Mouse (Mus musculus) ES-E14 (cell line): ENCODE data around the gene Fancl. TPM values are rescaled to one million over a fixed set of nuclear protein-coding genes. Genes with fewer than 3 reads are reported as not detected.

ENCODE experiments used
- DNase-seq: peaks from one replicate; pipeline ENCODE4 v3.0.0-alpha.2; 2013; ENCODE audit warnings: low read depth, low spot score
- H3K27ac ChIP-seq: 2 replicates; pipeline ENCODE4 v1.5.1; 2012; ENCODE audit warnings: low read depth, mild to moderate bottlenecking, low read length, moderate library complexity, mixed read lengths; ENCODE audit not compliant: poor library complexity, insufficient read depth, severe bottlenecking
- H3K36me3 ChIP-seq: 2 replicates; pipeline ENCODE4 v1.6.1; 2012; ENCODE audit warnings: mild to moderate bottlenecking, low read length, moderate library complexity, mixed read lengths; ENCODE audit not compliant: control insufficient read depth, poor library complexity, insufficient read depth, severe bottlenecking
- H3K4me1 ChIP-seq, 2 experiments: fragments of 150-350 bp in 1 of 2; sonication (generic) in 1 of 2; 2 replicates each; pipeline ENCODE4 v1.6.1; 2012; ENCODE audit warnings: low read length in 2 of 2, mild to moderate bottlenecking in 1 of 2, mixed read lengths in 1 of 2; ENCODE audit not compliant: control insufficient read depth in 2 of 2, insufficient read depth in 2 of 2, poor library complexity in 1 of 2
- H3K4me3 ChIP-seq, 2 experiments: fragments of 150-350 bp in 1 of 2; sonication (generic) in 1 of 2; 2 replicates each; pipeline ENCODE4 v1.5.1; 2012; ENCODE audit warnings: low read length in 2 of 2, low read depth in 1 of 2, mild to moderate bottlenecking in 1 of 2, mixed read lengths in 1 of 2; ENCODE audit not compliant: insufficient read depth in 1 of 2, poor library complexity in 1 of 2, severe bottlenecking in 1 of 2
- H3K9ac ChIP-seq: 2 replicates; pipeline ENCODE4 v1.6.1; 2012; ENCODE audit warnings: low read depth, mild to moderate bottlenecking, low read length, mixed read lengths; ENCODE audit not compliant: poor library complexity, insufficient read depth, severe bottlenecking
- H3K9me3 ChIP-seq: fragments of 150-350 bp; sonication (generic); 2 replicates; pipeline ENCODE4 v1.6.1; 2012; ENCODE audit warnings: low read depth, mild to moderate bottlenecking, low read length; ENCODE audit not compliant: control insufficient read depth, insufficient read depth
- CHD2 ChIP-seq: IDR thresholded peaks from 2 replicates; pipeline ENCODE4 v1.6.1; 2014; ENCODE audit warnings: mild to moderate bottlenecking, low read depth, low read length, inconsistent platforms
- HCFC1 ChIP-seq: IDR thresholded peaks from 2 replicates; pipeline ENCODE4 v1.6.1; 2012; ENCODE audit warnings: low read length, inconsistent platforms, borderline replicate concordance; ENCODE audit not compliant: insufficient read depth
- MAFK ChIP-seq: IDR thresholded peaks from 2 replicates; pipeline ENCODE4 v1.6.1; 2014; ENCODE audit warnings: mild to moderate bottlenecking, low read depth, low read length, inconsistent platforms; ENCODE audit not compliant: insufficient read depth
- ZC3H11A ChIP-seq: IDR thresholded peaks from 2 replicates; pipeline ENCODE4 v1.6.1; 2012; ENCODE audit warnings: low read depth, mild to moderate bottlenecking, inconsistent platforms, low read length, borderline replicate concordance
- ZNF384 ChIP-seq: IDR thresholded peaks from 2 replicates; pipeline ENCODE4 v1.6.1; 2012; ENCODE audit warnings: low read depth, low read length, inconsistent platforms
- in situ Hi-C, 2 experiments: fragments of 600-800 bp; cut with MboI; formaldehyde crosslinking; loops; one replicate each; pipeline ENCODE4 v1.15.1; 2025; ENCODE audit warnings: low sequenced_read_pairs in 2 of 2, inconsistent platforms in 1 of 2; ENCODE audit not compliant: unreplicated experiment in 2 of 2
- total RNA-seq: library from RNA; depleted of rRNA; stranded (reverse); fragments of 300-350 nt; gene quantifications from 2 replicates; pipeline ENCODE4 v1.2.3, GENCODE M21; 2012

The Fancl gene
- total RNA-seq, 1 experiment, result 23.0 TPM

- in situ Hi-C loops, result no loop called here
- DNase-seq, result no peak
- Histone ChIP-seq H3K9ac (no peak overlapping the region), H3K9me3 (no peaks in the 10 kb centered on the region), H3K4me1 (no peaks in the 10 kb centered on the region), H3K36me3 (no peaks in the 10 kb centered on the region), H3K27ac (no peak overlapping the region), H3K4me3 (no peak overlapping the region)
- TF ChIP-seq ZNF384 (no peak), HCFC1 (no peak), ZC3H11A (no peak), MAFK (no peak), CHD2 (no peak)
Measured at GRCm38 (mm10) chr11:26412972-26413371, 27.0 kb downstream of the Fancl start.

- no peak for DNase-seq
- TF ChIP-seq CHD2 (no peak), HCFC1 (no peak), MAFK (no peak), ZNF384 (no peak), ZC3H11A (no peak)
- no peak overlapping the region for H3K27ac ChIP-seq
- H3K4me1 ChIP-seq, result no peaks in the 10 kb centered on the region
- H3K9ac ChIP-seq, result no peak overlapping the region
- no peaks in the 10 kb centered on the region for H3K9me3 ChIP-seq
- no peaks in the 10 kb centered on the region for H3K36me3 ChIP-seq
- in situ Hi-C loops, result no loop called here
- no peak overlapping the region for H3K4me3 ChIP-seq
Measured at GRCm38 (mm10) chr11:26421472-26421871, 35.5 kb downstream of the Fancl start.

- no peak overlapping the region for H3K4me3 ChIP-seq
- no peak overlapping the region for H3K9ac ChIP-seq
- no peaks in the 10 kb centered on the region for H3K4me1 ChIP-seq
- no peak overlapping the region for H3K27ac ChIP-seq
- in situ Hi-C loops, result no loop called here
- H3K9me3 ChIP-seq, result no peaks in the 10 kb centered on the region
- DNase-seq, result no peak
- H3K36me3 ChIP-seq, result no peaks in the 10 kb centered on the region
- no peak for TF ChIP-seq CHD2
- no peak for TF ChIP-seq ZC3H11A
- no peak for TF ChIP-seq HCFC1
- no peak for TF ChIP-seq ZNF384
- no peak for TF ChIP-seq MAFK
Measured at GRCm38 (mm10) chr11:26434229-26434628, 48.3 kb downstream of the Fancl start.

- in situ Hi-C loops, result no loop called here
- Histone ChIP-seq H3K36me3 (no peaks in the 10 kb centered on the region), H3K4me3 (0 out of 4 replicates have a peak overlapping the region, but pooled peaks of 1 of the 2 experiments have one; percentile 21), H3K9me3 (no peaks in the 10 kb centered on the region), H3K4me1 (no peaks in the 10 kb centered on the region), H3K9ac (no peak overlapping the region), H3K27ac (no peak overlapping the region)
- DNase-seq, result no peak
- TF ChIP-seq CHD2 (no peak), ZNF384 (no peak), MAFK (no peak), HCFC1 (no peak), ZC3H11A (no peak)
Measured at GRCm38 (mm10) chr11:26437818-26438217, 51.9 kb downstream of the Fancl start.

GRCm38 (mm10) chr11:26441121-26441520, 55.2 kb downstream of the Fancl start:
- Histone ChIP-seq H3K36me3 (no peaks in the 10 kb centered on the region), H3K9ac (no peak overlapping the region), H3K4me3 (no peak overlapping the region), H3K4me1 (no peaks in the 10 kb centered on the region), H3K27ac (no peak overlapping the region), H3K9me3 (no peaks in the 10 kb centered on the region)
- in situ Hi-C loops, result no loop called here
- no peak for DNase-seq
- TF ChIP-seq ZC3H11A, result no peak
- no peak for TF ChIP-seq HCFC1
